Mouse (Mus musculus) cerebellum, adult (tissue): ENCODE data around the gene Capza2.

Source experiments
- ATAC-seq: cut with Nextera tagmentation; 2 replicates; pipeline ENCODE4 v1.9.2; 2017; ENCODE audit warnings: mild to moderate bottlenecking, moderate library complexity, mixed read lengths; ENCODE audit not compliant: insufficient number of reproducible peaks, low FRiP score, low TSS enrichment

Gene Capza2

DNA sequence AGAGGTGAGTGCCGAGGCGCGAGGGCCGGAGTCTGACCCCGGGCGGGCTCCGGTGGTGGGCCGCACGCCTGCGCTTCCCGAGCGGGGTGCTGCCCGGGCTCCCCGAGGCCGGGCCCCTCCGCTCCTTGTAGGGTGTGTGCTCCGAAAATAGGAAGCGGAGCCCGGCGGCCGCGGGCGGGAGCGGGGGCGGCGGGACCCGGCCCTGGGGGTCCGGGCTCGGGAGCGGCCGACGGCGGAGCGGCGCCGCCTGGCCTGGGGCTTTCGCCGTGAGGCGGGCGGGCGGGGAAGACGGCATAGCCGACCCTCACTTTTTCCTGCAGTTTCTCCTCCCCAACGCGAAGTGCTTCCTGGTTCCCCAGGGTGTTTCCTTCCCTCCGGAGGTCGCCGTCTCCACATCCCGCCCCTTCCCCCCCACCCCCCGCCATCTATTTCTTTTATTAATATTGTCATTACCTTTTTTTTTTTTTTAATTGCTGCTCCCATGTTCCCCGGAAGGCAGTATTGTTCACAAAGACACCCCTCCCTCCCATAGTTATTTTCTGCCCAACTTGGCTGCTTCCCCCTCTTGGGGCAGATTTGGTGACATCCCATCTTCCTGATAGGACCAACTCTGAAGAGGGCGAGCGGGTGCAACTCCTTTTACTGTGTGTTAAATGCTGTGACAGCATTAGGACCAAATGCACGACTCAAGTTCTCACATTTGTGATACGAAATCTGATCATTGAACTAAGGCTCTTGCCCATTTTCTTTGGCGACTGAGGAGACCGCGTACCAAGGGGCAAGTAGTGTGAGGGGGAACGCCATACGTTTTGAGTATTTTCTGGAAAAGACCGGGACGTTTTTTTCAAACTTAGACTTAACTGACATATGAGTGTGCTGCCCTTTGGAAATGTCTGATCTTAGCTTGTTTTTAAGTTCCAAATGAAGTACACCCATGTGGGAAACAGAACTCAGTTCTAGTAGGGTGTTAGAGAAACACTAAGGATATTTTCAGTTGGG lies 1.5 kb downstream of the Capza2 start:
- ATAC-seq, result peak; percentile 45

DNA sequence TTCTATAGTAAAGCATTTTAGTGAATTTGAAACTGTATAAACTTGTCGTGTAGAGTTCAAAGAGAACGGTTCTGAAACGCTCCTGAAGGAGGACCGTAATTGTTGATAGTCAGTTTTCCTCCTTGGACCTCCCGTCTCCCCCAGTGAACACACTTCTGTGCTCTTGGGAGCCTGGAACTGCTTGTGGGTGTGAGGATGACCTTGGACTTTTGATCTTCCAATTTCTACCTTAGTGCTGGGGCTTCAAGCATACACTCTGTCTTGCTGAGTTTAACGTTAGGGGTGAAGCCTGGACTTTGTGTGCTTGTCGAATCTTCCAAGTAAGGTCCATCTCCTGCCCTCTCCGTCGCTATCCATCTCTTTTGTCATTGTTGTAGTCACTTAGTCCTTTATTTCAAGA lies 4.0 kb downstream of the Capza2 start:
- ATAC-seq, result no peak

DNA sequence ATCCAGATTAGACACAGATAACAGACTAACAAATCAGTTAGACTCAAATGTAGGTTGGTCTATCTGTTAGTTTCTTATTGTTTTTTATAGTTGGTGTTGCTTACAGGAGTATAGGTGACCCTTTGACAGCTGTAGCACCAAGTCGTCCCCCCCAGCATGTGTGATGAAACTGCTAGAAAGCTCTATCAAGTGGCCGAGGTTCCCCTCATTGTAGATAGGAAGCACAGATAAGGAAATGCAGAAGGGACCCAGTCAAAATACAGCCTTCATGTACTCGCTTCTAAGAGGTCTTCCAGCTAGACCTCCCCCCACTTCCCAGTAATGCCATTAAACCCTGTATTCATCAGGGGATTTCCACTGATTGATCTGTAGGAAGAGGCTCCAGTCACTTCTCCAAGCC lies 6.7 kb downstream of the Capza2 start:
- no peak for ATAC-seq

DNA sequence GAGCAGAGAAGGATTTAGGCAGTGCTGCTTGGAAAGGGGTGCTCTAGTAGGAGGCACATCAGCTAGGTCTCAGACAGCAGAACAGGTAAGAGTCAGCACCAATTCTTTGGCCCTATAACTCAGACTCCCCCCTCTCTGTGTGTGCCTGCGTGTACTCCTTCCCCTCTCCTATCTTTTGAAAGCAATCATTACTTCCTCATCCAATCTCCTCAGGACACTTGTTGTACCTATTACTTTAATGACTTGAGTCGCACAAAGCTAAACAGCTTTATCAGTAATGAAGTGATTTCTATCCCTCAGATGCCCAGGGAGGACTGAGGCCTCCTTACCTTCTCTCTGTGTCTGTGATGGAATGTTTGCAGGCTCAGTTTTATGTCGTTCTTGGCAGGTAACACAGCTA lies 10.1 kb downstream of the Capza2 start:
- ATAC-seq, result no peak

DNA sequence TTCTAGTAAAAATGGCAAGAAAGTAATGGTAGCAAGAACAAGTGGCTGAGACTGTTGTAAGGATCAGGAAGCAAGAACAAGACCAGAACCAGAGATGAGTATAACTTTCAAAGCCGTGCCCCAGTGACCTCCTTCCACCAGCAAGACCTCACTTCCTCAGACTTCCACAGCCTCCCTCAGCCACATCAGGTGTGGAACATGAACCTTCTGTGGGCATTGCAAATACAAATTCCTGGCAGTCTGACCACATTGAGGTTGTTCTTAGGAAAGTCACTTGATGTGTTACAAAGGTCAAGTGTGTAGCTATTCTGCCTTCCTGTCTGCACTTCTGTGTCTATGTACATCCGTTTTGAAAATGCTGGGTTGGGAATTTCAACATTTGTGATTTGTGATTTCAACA lies 16.1 kb downstream of the Capza2 start:
- no peak for ATAC-seq

DNA sequence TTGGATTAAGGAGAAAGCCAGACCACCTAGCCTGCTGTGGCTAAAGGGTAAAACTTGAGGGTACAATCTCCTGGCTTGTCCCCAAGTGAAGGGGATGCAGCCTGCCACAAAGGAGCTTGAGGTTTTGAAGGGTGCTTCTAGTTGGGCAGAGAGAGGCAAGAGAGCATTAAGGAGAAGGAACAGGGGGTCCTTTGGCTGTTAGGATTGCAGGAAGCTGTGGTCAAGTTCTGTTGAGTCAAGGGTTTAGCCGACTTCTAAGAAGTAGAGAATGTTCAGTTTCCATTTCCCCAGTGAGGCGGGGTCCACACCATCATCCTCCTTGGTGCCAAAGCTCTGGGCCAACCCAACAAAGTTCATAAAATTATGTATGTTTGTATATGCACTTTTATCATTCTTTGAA lies 19.0 kb downstream of the Capza2 start:
- ATAC-seq, result no peak

DNA sequence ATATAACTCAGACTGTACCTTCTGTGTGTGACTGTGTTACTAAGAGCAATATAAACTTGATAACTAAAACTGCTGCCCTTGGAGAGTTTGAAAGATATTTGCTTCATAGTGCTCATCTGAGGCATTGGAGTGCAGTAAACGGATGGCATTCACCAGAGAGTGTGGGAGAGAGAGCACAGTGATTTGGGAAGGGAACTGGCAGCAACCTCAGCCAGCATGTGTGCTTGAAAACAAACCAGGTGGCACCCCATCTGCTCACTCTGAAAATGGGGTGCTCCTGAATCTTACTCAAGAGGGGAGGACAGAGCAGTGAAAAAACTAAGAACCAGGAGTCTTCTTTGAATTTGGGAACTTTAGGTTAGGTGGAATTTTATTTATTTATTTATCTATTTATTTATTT lies 21.3 kb downstream of the Capza2 start:
- ATAC-seq, result peak; percentile 98

DNA sequence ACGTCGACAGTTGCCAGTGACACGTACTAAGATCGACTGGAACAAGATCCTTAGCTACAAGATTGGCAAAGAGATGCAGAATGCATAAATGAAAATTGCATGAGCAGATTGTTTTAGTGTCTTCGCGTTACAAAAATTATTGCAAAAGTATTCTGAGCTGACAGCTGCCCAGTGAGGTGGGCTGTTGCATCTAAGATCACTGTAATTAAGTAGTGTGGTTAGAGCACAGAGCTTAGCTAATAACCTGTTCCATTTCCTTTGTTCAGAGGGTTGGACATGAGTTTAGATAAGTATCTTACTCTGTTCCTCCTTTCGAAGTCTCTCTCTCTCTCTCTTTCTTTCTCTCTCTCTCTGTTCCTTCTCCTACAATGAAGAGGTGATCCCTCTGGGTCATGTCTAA lies 29.3 kb downstream of the Capza2 start:
- no peak for ATAC-seq

DNA sequence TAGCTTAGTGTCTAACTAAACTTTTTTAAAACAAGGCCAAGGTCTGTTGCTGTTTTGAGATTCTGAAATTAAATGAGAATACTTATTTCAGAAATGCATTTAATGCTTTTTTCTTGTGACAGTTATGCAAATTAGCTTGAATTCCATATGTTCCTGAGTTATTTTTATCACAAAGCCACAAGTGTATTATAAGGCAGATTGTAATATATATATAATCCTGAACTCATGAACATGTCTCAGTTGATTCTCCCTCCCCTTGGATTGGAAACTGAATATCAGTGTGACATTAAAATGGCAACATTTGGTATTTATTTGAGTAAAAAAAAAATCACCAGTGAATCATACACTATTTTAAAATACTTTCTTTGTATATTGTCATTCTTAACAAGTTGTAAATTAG lies 30.0 kb downstream of the Capza2 start:
- ATAC-seq, result no peak

DNA sequence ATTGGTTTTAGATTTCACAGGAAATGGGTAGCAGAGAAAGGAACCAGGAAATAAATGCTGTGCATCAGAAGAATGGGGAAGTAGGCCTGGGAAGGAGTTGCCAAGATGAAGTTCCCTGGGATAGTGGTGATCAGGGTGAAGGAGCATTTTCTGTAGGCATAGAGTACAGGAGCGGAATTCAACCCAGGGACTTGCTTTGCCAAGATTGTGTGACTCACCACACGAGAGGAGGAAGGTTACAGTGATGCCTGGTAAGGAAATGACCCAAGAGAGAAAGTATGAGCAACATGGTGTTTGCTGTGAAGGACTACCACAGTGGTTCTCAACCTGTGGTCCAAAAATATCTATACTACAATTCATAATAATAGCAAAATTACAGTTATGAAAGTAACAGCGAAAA lies 31.8 kb downstream of the Capza2 start:
- ATAC-seq, result no peak

DNA sequence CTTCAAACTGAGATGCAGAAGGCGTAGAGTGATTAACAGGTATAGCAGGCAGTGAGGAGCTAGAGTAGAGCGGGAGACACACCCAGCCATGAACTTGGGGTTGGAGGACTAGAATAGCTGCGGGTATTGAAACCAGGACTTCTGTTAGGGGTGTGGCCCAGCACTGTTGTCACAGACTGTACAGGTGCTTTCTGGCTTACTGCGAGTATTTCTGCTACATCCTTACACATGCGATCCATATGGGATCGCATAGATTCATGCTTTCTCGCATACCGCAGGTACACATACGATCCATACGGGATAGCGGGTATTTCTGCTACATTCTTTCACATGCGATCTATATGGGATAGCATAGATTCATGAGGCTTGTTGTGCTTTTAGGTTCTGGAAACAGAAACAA lies 32.3 kb downstream of the Capza2 start:
- ATAC-seq, result no peak

DNA sequence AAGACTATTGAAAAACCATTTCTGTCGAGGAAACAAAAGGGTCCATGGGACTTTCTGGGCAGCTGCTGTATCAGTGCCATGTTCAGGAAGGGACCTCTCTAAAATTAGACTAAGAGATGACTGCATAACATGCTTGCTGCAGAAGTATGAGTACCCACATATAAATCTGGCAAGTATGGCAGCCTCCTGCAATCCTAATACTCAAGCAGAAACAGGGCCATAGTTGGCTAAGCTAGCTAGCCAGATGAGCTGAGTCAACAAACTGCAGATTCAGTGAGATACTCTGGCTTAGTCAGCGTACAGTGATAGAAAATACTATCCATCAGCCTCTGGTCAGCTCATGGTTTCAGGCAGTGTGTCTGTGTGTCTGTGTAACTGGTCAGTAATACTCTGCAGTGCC lies 33.8 kb downstream of the Capza2 start:
- no peak for ATAC-seq

DNA sequence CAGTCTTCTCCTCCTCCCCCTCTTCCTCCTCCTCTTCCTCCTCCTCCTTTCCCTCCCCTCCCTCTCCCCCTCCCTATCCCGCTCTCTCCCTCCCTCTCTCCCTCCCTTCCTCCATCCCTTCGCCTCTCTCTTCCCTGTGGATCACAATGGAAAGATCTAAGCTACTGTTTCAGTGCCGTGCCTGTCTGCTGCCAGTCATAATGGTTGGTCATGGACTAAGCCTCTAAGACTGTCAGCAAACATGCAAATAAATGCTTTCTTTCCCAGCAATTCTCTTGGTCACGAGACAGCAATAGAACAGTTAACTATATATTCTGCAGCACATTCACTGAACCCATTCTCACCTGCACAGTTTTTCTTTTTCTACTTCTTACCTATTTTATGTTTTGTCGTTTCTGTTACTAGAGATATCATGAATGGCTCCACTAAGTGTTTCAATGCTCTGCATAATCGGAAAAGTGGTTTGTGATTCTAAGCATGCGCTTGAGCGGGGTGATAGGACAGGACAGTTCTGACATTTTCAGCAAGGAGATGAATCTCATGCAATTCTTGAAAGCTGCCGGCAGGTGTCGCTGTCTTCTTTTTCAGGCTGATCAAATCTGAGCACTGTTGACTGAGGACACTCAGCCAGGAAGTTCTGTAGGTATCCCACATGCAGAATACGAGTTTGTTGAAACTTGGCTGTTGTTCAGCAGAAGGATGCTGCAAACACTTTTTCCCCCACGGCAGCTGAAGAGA lies 39.2 kb downstream of the Capza2 start:
- ATAC-seq, result peak; percentile 74

DNA sequence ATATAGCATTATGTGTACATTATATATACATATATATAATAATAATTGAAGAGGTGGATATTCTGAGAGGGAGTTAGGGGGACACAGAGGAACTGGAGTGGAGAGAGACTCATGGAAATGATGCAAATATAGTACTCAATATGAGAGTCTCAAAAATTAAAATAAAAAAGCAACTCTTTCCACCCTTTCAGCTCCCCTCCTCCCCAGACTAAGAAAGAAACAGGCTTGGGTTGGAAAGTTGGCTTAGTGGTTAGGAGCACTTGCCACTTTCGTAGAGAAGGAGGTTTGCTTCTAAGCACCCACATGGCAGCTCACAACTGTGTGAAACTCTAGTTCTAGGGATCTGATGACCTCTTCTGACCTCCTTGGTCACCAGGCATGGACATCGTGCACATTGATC lies 41.0 kb downstream of the Capza2 start:
- ATAC-seq, result no peak

DNA sequence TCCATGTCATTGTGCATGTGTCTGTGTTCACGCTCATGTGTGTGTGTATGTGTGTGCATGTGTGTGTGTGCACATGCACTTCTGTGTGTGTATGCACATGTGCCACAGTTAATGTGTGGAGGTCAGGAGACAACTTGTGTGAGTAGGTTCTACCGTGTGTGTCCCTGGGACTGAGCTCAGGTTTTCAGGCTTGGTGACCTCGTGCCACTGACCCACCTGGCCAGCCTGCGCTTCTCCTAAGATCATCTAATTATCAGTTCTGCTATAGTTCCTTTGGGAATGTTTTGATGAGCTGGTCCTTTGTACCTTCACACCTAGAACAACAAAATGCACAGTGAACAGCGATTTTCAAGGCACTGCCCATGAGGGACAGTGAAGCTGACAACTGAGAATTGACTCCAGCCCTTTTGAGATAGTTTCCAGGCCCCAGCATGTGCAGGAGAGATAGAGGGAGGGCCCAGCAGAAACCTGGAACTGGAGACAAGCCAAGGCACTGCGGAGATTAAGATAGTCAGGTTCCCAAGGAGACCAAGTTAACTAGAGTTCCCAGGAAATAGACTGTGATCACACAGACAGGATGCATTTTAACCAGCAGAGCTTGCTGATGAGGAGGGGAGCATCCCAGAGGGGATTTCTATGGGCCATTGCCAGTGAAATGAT lies 44.4 kb downstream of the Capza2 start:
- no peak for ATAC-seq

DNA sequence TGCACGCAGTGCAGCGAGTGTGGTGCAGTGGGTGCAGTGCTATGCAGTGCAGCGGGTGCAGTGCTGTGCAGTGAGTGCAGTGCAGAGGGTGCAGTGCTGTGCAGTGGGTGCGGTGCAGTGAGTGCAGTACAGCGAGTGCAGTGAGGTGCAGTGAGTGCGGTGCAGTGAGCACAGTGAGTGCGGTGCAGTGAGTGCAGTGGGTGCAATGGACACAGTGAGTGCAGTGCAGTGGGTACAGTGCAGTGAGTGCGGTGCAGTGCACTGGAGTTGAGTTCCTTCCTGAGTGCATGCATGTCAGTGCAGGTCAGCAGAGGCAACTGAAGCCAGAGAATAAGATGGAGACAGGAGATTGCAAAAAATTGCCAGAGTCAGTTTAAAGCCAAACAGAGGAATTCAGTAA lies 45.8 kb downstream of the Capza2 start:
- ATAC-seq, result no peak

DNA sequence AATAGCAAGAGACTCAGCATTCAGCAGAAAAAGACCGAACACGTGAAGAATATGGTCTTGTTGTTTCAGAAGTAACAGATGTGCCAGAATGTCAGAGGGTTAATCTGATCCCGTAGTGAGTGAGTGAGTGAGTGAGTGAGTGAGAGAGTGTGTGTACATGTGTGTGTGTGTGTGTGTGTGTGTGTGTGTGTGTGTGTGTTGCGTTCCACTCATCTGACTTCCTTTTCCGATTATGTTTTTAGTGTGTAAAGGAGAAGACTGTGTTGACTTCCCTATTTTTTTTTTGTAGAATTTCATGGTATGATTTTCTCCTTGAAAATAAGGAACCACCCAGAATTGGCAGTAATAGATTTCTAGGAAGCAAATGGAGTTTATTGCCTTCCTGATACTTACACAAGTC lies 52.6 kb downstream of the Capza2 start:
- no peak for ATAC-seq

DNA sequence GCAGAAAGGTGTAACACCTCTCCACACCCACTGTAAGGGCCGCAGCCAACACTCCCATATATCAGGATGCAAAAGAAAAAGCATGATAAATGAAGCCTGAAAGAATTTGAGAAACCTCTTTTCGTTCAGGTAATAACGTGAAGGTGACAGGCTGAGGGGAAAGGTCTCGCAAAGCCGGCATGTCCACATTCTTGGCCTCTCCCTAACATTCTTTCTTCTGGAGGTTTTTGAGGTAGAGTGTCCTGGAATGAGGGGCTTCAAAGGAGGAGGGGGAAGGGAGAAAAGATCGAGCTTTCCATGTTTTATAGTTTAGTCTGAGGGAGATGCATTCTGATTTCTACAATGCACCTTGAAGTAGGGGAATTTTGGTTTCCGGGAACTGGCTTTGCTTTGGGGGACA lies 56.6 kb downstream of the Capza2 start, which contains the start of gene St7:
TSS of gene St7 (plus strand) at position 287 of the 400 bp plus-strand sequence.
- ATAC-seq, result no peak

DNA sequence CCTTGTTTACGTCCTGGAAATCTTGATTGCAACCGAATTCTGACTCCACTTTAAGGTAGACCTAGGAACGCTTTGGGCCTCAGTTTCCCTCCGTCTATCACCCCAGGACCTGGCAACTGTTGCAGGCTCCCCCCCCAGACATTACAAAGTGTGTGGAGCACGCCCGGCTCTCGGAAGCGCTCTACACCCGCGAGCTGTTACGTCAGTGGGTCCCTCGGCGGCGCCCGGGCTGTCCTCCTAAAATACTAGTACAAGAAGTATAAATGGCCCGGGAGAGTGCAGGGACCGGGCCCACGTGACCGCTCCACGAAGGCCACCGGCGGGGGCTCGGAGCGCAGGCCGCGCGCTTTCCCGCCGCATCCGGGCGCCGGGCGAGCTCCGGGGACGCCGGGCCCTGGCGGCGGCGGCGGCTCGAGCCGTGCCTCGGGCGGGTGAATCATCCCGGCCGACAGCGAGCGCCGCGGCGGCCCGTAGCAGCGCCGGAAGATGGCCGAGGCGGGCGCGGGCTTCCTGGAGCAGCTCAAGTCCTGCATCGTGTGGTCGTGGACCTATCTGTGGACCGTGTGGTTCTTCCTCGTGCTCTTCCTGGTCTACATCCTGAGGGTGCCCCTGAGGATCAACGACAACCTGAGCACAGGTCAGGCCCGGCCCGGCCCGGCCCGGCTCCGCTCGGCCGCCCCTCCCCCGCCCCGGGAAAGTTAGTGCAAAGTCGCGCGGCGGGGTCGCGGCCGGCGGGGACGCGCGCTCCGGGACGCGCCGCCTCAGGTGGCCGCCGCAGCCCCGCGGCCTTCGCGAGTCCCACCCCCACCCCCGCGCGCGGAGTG lies 57.9 kb downstream of the Capza2 start:
- peak; percentile 71 for ATAC-seq

DNA sequence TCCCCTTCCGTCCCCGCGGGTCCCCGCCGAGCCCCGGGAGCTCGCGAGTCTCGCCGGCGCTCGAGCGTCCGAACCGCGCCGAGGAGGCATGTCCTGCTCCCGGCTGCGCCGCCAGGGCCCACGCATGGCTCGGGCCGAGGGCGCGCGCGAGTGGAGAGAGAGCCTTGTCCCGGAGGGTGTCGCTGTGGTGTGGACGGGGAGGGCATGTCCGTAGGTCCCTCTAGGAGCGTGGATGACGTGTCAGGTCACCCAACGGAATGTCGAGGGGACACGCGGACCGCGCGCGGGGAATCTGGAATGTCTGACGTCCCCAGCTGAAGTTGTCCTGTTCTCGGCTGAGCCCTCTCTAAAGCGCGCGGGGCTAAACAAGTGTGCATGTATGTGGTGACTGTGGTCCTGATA lies 58.5 kb downstream of the Capza2 start:
- peak; percentile 90 for ATAC-seq
